In genomic region chr19:25975202-25975601, GRCm38 (mm10) we compare ENCODE assay signal across 16 mouse cellular contexts.
A peak's percentile ranks its signal among the peaks of the same experiment; 100 is the strongest.
DNase-seq lines count a peak whose midpoint lies in the region; ATAC-seq lines count a peak whose summit lies in the region.
"Had no signal": no experiment of that assay in that cellular context is flagged by ENCODE, and none has a peak within 500 bp of the region (broad histone marks: within the 10 kb centered on the region; RNA-seq: fewer than 3 reads in every experiment).

No protein-coding gene starts in this region.

- no peak for ATAC-seq in frontal cortex, adult (ENCODE audit: low TSS enrichment)
- ATAC-seq: forebrain, postnatal 0 days; hindbrain, postnatal 0 days had no signal

- DNase-seq in cerebellum, adult 11 months: peak; percentile 3
- no peak for DNase-seq in cerebellum, postnatal 4 days (ENCODE audit: low spot score in 2 of 2)
- DNase-seq in brain, adult 2 months (ENCODE audit: low read depth, low spot score): peak; percentile 69
- DNase-seq in cerebellum, adult 18-20 months: peak; percentile 21 to 31
- peak; percentile 17 to 38 for DNase-seq in cerebellum, postnatal 10 days
- DNase-seq in kidney, postnatal 14 days: no peak
- DNase-seq in right cerebral cortex, postnatal 36 days (ENCODE audit: low spot score in 2 of 2): no peak
- DNase-seq: adrenal gland, postnatal 10 days; embryo, embryonic 11 days; forebrain, postnatal 0 days; heart, adult 18-20 months; heart, postnatal 10 days; heart, postnatal 4 days; kidney, adult 18-20 months had no signal

Comparison
In these comparisons a context has a peak if more than half of its experiments do, and no peak if none do; other contexts are left out.
1. DNase-seq: peak in cerebellum, adult 11 months (single experiment), brain, adult 2 months (single experiment), cerebellum, adult 18-20 months (2 of 2) and cerebellum, postnatal 10 days (2 of 2); none in cerebellum, postnatal 4 days (0 of 2), kidney, postnatal 14 days (single experiment) and right cerebral cortex, postnatal 36 days (0 of 2).